Mouse (Mus musculus) heart, adult 10 weeks (tissue): ENCODE results near the gene Slc35f3. TPM values are rescaled to one million over a fixed set of nuclear protein-coding genes. Genes with fewer than 3 reads are reported as not detected.

Source experiments
- polyA plus RNA-seq: library from polyadenylated mRNA; stranded (reverse); fragments of 350-450 nt; fragmentation: Illumina TruSeq; extraction: RNeasy Lipid Tissue Mini Kit (QIAGEN cat#74804); gene quantifications from one replicate; pipeline ENCODE4 v1.2.3, GENCODE M21; 2014; ENCODE audit warnings: low read depth, low replicate concordance

The Slc35f3 gene
- polyA plus RNA-seq, result not detected

DNA sequence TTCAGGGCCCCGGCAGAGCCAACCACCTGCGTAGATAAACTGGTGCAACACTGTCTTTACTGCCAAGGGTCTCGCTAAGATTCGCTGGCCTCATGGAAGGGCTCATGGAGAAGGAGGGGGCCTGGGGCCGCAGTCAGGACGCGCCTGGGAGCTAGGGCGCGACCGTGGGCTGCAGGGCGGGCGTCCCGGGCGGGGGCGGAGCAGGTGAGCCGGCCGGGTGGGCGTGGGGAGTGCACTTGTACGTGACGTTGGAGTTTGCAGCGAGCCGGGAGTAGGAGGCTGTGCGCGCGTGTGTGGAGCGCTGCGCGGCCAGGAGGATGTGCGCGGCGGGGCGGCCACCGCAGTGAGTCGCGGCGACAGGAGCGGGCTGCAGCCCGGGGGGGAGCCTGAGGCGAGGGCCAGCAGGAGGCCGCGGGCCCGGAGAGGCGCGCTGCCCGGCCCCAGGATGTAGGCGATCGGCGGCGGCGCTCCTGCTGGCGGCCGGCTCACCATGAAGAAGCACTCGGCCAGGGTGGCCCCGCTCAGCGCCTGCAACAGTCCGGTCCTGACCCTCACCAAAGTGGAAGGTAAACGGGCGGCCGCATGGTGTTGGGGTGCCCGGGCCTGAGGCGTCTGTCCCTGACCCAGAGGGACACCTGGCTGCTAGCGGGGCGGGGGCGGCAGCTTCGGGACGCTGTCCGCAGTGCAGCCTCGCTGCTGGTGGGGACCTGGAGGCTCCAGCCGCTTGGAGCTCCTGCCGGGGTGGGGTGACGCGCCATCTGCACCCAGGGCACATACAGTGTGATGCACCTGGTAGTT lies at the start of gene Slc35f3:
Gene Slc35f3 (plus strand): TSS at position 263 of the 798 bp plus-strand sequence.

GRCm38 (mm10) chr8:126422174-126422919 lies 124.0 kb downstream of the Slc35f3 start, which contains the start of gene Coa6:
Gene Coa6, plus strand, starts transcription at chr8:126422515.

Other genes with a start within 250 kb of the Slc35f3 start
- gene Coa6, start 124.0 kb downstream of the Slc35f3 start, polyA plus RNA-seq, result 37.4 TPM
- gene Tarbp1, start 176.5 kb downstream of the Slc35f3 start, polyA plus RNA-seq, result 3.6 TPM